Mouse (Mus musculus): ENCODE measurements around the gene Elovl6. TPM values are rescaled to one million over a fixed set of nuclear protein-coding genes. Genes with fewer than 3 reads are reported as not detected.

The Elovl6 gene
- total and polyA plus RNA-seq, 2 experiments from 2014 or later, result 40.8 to 56.1 TPM

DNA sequence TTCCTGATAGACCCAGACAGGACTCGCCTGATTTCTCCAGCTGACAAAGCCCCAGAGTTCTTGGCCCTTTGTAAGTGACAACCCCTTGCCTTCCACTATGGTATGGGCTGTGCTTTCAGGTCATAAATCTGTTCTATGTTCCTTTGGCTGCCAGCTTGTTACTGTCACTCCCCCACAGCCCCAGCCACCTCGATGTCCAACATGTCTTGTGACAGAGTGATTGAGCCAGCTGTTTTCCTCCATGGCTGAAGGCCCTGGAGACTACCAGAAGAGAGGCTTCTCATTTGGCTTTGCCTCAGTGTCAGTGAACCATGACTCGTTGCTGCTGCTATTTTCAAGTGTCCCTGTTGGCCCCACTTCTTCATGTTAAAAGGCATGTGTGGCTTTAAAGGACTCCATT is 113.3 kb downstream of the Elovl6 start:
- 49% methylated on average over 3 of the region's 3 CpGs for WGBS
- TF ChIP-seq CTCF (IDR thresholded peaks at IDR 0.05; ENCODE audit: low read depth), result no peak
- Histone ChIP-seq H3K9me3 (ENCODE audit: low read length) (no peaks in the 10 kb centered on the region), H3K27me3 (ENCODE audit: insufficient read depth, low read length) (no peaks in the 10 kb centered on the region), H3K4me1 (ENCODE audit: insufficient read depth, low read length) (no peaks in the 10 kb centered on the region), H3K4me2 (ENCODE audit: low read depth, low read length) (no peak overlapping the region), H3K27ac (no peak overlapping the region), H3K9ac (replicated peaks; ENCODE audit: low read length) (no peak overlapping the region), H3K4me3 (ENCODE audit: low read length) (no peak overlapping the region), H3K36me3 (ENCODE audit: insufficient read depth, low read length) (no peaks in the 10 kb centered on the region)
- no peak for ATAC-seq
- DNase-seq (ENCODE audit: low spot score), result no peak

- no peak overlapping the region for H3K4me3 ChIP-seq (ENCODE audit: low read length)
- no peak overlapping the region for H3K4me2 ChIP-seq (ENCODE audit: low read depth, low read length)
- H3K36me3 ChIP-seq (ENCODE audit: insufficient read depth, low read length), result no peaks in the 10 kb centered on the region
- H3K9ac ChIP-seq (replicated peaks; ENCODE audit: low read length), result no peak overlapping the region
- WGBS, result 68% methylated on average over 5 of the region's 5 CpGs
- TF ChIP-seq CTCF (IDR thresholded peaks at IDR 0.05; ENCODE audit: low read depth), result no peak
- no peak for ATAC-seq
- H3K27me3 ChIP-seq (ENCODE audit: insufficient read depth, low read length), result no peaks in the 10 kb centered on the region
- no peak overlapping the region for H3K27ac ChIP-seq
- H3K4me1 ChIP-seq (ENCODE audit: insufficient read depth, low read length), result no peaks in the 10 kb centered on the region
- H3K9me3 ChIP-seq (ENCODE audit: low read length), result no peaks in the 10 kb centered on the region
- peak; percentile 18 for DNase-seq (ENCODE audit: low spot score)
Measured at GRCm38 (mm10) chr3:129646781-129647180, 114.6 kb downstream of the Elovl6 start.

DNA sequence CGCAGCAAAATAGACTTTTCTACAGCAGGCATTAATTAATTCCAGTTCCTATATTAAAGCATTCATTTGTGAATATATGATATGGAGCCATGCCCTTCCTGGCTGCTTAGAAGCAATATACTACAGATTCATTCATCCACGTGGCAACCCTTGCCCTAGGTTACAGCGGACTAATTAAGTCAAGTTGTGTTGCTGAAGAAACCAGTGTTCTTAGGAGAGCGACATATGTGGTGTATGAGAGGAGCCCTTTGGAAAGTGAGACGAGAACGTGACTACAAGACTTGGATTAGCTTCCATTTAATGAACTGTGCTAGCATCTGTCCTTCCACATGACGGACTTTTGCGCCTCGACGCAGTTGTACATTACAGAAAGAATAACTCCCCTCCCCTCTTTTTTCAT is 115.2 kb downstream of the Elovl6 start:
- no peak for TF ChIP-seq CTCF (IDR thresholded peaks at IDR 0.05; ENCODE audit: low read depth)
- Histone ChIP-seq H3K9me3 (ENCODE audit: low read length) (no peaks in the 10 kb centered on the region), H3K27ac (no peak overlapping the region), H3K9ac (replicated peaks; ENCODE audit: low read length) (no peak overlapping the region), H3K27me3 (ENCODE audit: insufficient read depth, low read length) (no peaks in the 10 kb centered on the region), H3K36me3 (ENCODE audit: insufficient read depth, low read length) (no peaks in the 10 kb centered on the region), H3K4me1 (ENCODE audit: insufficient read depth, low read length) (no peaks in the 10 kb centered on the region), H3K4me3 (ENCODE audit: low read length) (no peak overlapping the region), H3K4me2 (ENCODE audit: low read depth, low read length) (no peak overlapping the region)
- ATAC-seq, result peak; percentile 66; the same call in 1 of the 2 replicates
- WGBS, result 58% methylated on average over 10 of the region's 10 CpGs
- no peak for DNase-seq (ENCODE audit: low spot score)

GRCm38 (mm10) chr3:129648598-129648997 is 116.4 kb downstream of the Elovl6 start:
- H3K4me2 ChIP-seq (ENCODE audit: low read depth, low read length), result no peak overlapping the region
- no peak for TF ChIP-seq CTCF (IDR thresholded peaks at IDR 0.05; ENCODE audit: low read depth)
- WGBS, result 80% methylated on average over 5 of the region's 5 CpGs
- no peaks in the 10 kb centered on the region for H3K9me3 ChIP-seq (ENCODE audit: low read length)
- ATAC-seq, result 0 out of 2 replicates have a peak, but pooled peaks have one; percentile 19
- no peaks in the 10 kb centered on the region for H3K27me3 ChIP-seq (ENCODE audit: insufficient read depth, low read length)
- H3K4me1 ChIP-seq (ENCODE audit: insufficient read depth, low read length), result no peaks in the 10 kb centered on the region
- H3K27ac ChIP-seq, result no peak overlapping the region
- no peak overlapping the region for H3K4me3 ChIP-seq (ENCODE audit: low read length)
- no peaks in the 10 kb centered on the region for H3K36me3 ChIP-seq (ENCODE audit: insufficient read depth, low read length)
- no peak for DNase-seq (ENCODE audit: low spot score)
- no peak overlapping the region for H3K9ac ChIP-seq (replicated peaks; ENCODE audit: low read length)

GRCm38 (mm10) chr3:129649586-129650292 is 117.6 kb downstream of the Elovl6 start:
- Histone ChIP-seq H3K27ac (no peak overlapping the region), H3K4me1 (ENCODE audit: insufficient read depth, low read length) (no peaks in the 10 kb centered on the region), H3K36me3 (ENCODE audit: insufficient read depth, low read length) (no peaks in the 10 kb centered on the region), H3K4me2 (ENCODE audit: low read depth, low read length) (no peak overlapping the region), H3K9ac (replicated peaks; ENCODE audit: low read length) (no peak overlapping the region), H3K27me3 (ENCODE audit: insufficient read depth, low read length) (no peaks in the 10 kb centered on the region), H3K4me3 (ENCODE audit: low read length) (no peak overlapping the region), H3K9me3 (ENCODE audit: low read length) (no peaks in the 10 kb centered on the region)
- DNase-seq (ENCODE audit: low spot score) (peak; percentile 35), ATAC-seq (peak; percentile 53; the same call in 1 of the 2 replicates)
- no peak for TF ChIP-seq CTCF (IDR thresholded peaks at IDR 0.05; ENCODE audit: low read depth)
- 73% methylated on average over 8 of the region's 8 CpGs for whole genome bisulfite sequencing

DNA sequence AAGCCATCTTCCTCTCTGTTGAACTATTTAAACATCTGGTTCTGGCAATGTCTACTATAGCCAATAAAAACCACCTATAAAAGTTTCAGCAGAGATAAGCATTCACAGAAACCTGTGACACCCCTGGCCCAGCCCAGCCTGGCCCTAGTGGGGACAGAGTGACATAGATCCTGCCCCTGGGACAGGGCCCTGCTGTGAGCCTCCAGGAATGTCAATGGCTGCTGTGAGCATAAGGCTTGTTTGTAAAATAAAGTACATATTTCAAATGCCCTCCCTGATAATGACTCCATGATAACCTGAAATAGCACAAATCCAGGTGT is 118.1 kb downstream of the Elovl6 start:
- Histone ChIP-seq H3K4me1 (ENCODE audit: insufficient read depth, low read length) (no peaks in the 10 kb centered on the region), H3K27me3 (ENCODE audit: insufficient read depth, low read length) (no peaks in the 10 kb centered on the region), H3K36me3 (ENCODE audit: insufficient read depth, low read length) (no peaks in the 10 kb centered on the region), H3K9ac (replicated peaks; ENCODE audit: low read length) (no peak overlapping the region), H3K9me3 (ENCODE audit: low read length) (no peaks in the 10 kb centered on the region), H3K4me2 (ENCODE audit: low read depth, low read length) (no peak overlapping the region), H3K27ac (no peak overlapping the region), H3K4me3 (ENCODE audit: low read length) (no peak overlapping the region)
- DNase-seq (ENCODE audit: low spot score) (no peak), ATAC-seq (no peak)
- TF ChIP-seq CTCF (IDR thresholded peaks at IDR 0.05; ENCODE audit: low read depth), result no peak

DNA sequence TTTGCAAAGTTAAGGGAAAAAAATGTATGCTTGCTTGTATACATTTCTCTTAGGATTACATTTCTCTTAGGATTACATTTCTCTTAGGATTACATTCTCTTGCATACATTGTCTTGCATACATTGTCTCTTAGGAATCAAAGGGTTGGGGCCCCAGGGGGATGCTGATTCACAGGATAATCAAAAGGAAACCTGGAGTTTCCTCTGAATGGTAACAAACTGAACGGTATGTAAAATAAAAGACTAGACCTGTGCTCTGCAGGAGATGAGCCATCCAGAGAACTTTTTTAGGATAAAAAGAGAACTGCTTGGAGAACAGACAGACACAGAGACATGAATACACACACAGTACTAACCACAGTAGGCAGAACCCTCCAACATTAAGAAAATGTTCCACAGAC is 118.8 kb downstream of the Elovl6 start:
- TF ChIP-seq CTCF (IDR thresholded peaks at IDR 0.05; ENCODE audit: low read depth), result no peak
- no peak for ATAC-seq
- WGBS, result 24% methylated on average over 1 of the region's 1 CpGs
- H3K4me3 ChIP-seq (ENCODE audit: low read length), result no peak overlapping the region
- no peak overlapping the region for H3K9ac ChIP-seq (replicated peaks; ENCODE audit: low read length)
- H3K4me2 ChIP-seq (ENCODE audit: low read depth, low read length), result no peak overlapping the region
- H3K27me3 ChIP-seq (ENCODE audit: insufficient read depth, low read length), result no peaks in the 10 kb centered on the region
- H3K9me3 ChIP-seq (ENCODE audit: low read length), result no peaks in the 10 kb centered on the region
- H3K4me1 ChIP-seq (ENCODE audit: insufficient read depth, low read length), result no peaks in the 10 kb centered on the region
- DNase-seq (ENCODE audit: low spot score), result no peak
- H3K36me3 ChIP-seq (ENCODE audit: insufficient read depth, low read length), result no peaks in the 10 kb centered on the region
- H3K27ac ChIP-seq, result no peak overlapping the region
